Mouse (Mus musculus): ENCODE measurements around the gene Tff1. TPM values are rescaled to one million over a fixed set of nuclear protein-coding genes. Genes with fewer than 3 reads are reported as not detected.

Gene Tff1
- polyA plus RNA-seq, 1 experiment: not detected

DNA sequence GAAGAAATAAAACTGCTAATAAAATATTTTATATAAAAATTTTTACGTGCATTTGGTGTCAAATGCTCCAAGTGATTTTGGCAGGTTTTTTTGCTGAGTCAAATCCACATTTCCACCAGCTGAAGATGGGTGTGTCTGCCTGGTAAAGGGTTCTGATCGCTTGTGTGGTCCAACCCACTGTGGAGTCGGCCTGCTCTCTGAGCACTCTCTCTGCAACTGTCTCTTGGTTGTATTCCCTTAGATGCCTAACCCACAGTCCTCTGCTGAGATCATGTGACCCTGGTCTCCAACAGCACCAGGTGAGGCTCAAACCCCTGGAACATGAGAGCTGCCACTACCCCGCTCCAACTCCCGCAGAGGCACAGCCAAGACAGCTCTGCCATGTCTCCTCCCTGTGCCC is 47.1 kb downstream of the Tff1 start:
- Histone ChIP-seq H3K27ac (ENCODE audit: insufficient read depth, low read length) (no peak overlapping the region), H3K4me3 (replicated peaks; ENCODE audit: insufficient read depth, low read depth, low read length) (no peak overlapping the region), H3K4me1 (ENCODE audit: control insufficient read depth, insufficient read depth, low read length) (peaks cover 7% of the 10 kb centered on the region; the same call in 1 of the 2 replicates), H3K27me3 (ENCODE audit: control insufficient read depth, insufficient read depth, low read length) (no peaks in the 10 kb centered on the region)
- TF ChIP-seq CTCF (IDR thresholded peaks at IDR 0.05; ENCODE audit: borderline replicate concordance, insufficient read depth, low read depth, low read length): no peak
- no peak for TF ChIP-seq POLR2A (IDR thresholded peaks at IDR 0.05; ENCODE audit: borderline replicate concordance, insufficient read depth, low read length)
- WGBS: 76% methylated on average over 5 of the region's 5 CpGs
- DNase-seq: no peak

DNA sequence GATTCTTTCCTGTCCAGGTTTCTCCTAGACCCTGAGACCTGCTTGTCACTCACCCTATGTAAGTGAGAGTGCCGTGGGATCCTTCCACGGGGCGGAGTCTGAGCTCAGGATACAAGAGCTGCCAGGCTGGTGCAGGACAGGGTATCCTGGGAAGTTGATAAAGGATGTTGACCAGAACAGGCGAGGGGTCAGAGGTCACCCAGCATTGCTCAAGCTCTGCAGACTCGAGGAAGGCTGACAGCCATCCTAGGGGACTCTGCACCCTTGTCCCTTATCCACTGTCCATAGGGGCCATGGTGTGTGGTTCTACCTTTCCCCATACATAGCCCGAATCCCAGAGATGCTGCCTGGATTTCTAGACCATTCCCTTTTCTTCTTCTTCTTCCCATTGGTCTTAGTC is 49.0 kb downstream of the Tff1 start:
- peaks cover 13% of the 10 kb centered on the region for H3K4me1 ChIP-seq (ENCODE audit: control insufficient read depth, insufficient read depth, low read length)
- no peak overlapping the region for H3K4me3 ChIP-seq (replicated peaks; ENCODE audit: insufficient read depth, low read depth, low read length)
- WGBS: 68% methylated on average over 6 of the region's 6 CpGs
- no peak overlapping the region for H3K27ac ChIP-seq (ENCODE audit: insufficient read depth, low read length)
- no peaks in the 10 kb centered on the region for H3K27me3 ChIP-seq (ENCODE audit: control insufficient read depth, insufficient read depth, low read length)
- TF ChIP-seq CTCF (IDR thresholded peaks at IDR 0.05; ENCODE audit: borderline replicate concordance, insufficient read depth, low read depth, low read length): no peak
- TF ChIP-seq POLR2A (IDR thresholded peaks at IDR 0.05; ENCODE audit: borderline replicate concordance, insufficient read depth, low read length): no peak
- peak in 1 of 2 experiments; percentile 16 for DNase-seq

DNA sequence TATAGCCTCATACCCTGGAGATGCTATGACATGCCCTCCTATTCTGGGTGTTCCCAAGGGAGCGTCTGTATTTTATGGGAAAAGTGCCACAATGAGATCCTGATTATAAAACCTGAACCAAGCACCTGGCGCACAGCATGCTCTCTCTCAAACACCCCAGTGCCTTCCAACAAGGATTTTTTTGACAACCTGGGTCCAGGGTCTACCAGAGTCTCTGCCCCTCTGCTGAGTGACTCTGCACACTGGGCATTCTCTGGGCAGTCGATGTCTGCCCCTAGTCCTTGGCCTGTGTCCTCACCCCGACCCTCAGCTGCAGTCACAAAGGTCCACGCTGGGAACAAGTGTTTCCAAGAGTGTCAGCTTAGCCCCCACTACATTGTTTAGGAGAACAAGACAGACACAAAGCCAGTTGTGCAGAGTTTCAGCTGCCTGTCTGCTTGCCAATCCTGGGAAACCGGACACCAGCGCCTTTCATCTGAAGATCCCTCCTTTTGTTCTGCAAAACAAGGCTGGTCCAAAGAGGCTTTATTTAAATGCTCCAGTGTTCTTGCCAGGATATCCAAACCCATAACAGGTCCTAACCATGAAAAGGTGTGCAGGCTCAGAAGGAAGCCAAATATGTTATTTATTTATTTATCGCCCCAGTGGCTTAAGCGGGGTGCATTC is 51.8 kb downstream of the Tff1 start:
- Histone ChIP-seq H3K27ac (ENCODE audit: insufficient read depth, low read length) (0 out of 2 replicates have a peak overlapping the region, but pooled peaks have one; percentile 40), H3K4me3 (replicated peaks; ENCODE audit: insufficient read depth, low read depth, low read length) (no peak overlapping the region), H3K27me3 (ENCODE audit: control insufficient read depth, insufficient read depth, low read length) (no peaks in the 10 kb centered on the region), H3K4me1 (ENCODE audit: control insufficient read depth, insufficient read depth, low read length) (peaks cover 10% of the 10 kb centered on the region)
- WGBS: 41% methylated on average over 9 of the region's 9 CpGs
- peak in 1 of 2 experiments; percentile 21 for DNase-seq
- TF ChIP-seq CTCF (IDR thresholded peaks at IDR 0.05; ENCODE audit: borderline replicate concordance, insufficient read depth, low read depth, low read length) (no peak), POLR2A (IDR thresholded peaks at IDR 0.05; ENCODE audit: borderline replicate concordance, insufficient read depth, low read length) (no peak)

Other genes with a start within 250 kb of the Tff1 start
- 0.05 and 0.13 TPM in 2 replicates for gene Umodl1, start 210.6 kb downstream of the Tff1 start, polyA plus RNA-seq (2012; rRNA removed)
- 41.4 and 42.8 TPM in 2 replicates for gene Abcg1, start 107.6 kb downstream of the Tff1 start, polyA plus RNA-seq (2012; rRNA removed)
- gene Tff3, start 35.6 kb downstream of the Tff1 start, polyA plus RNA-seq (2012; rRNA removed): 0.77 and 1.2 TPM in 2 replicates
- gene Tff2, start 21.0 kb downstream of the Tff1 start, polyA plus RNA-seq (2012; rRNA removed): not detected in 2 replicates
- 0.64 and 0.67 TPM in 2 replicates for gene Tmprss3, start 33.7 kb upstream of the Tff1 start, polyA plus RNA-seq (2012; rRNA removed)
- gene Ubash3a, start 42.6 kb upstream of the Tff1 start, polyA plus RNA-seq (2012; rRNA removed): not detected in 2 replicates
- gene Rsph1, start 112.1 kb upstream of the Tff1 start, polyA plus RNA-seq (2012; rRNA removed): 2.7 and 3.7 TPM in 2 replicates
- 6.1 and 7.8 TPM in 2 replicates for gene Slc37a1, start 121.5 kb upstream of the Tff1 start, polyA plus RNA-seq (2012; rRNA removed)
- 83.1 and 93.0 TPM in 2 replicates for gene Pde9a, start 220.9 kb upstream of the Tff1 start, polyA plus RNA-seq (2012; rRNA removed)